Mouse (Mus musculus) cerebellum, adult 8-10 months (tissue): ENCODE measurements around the gene Gm10273.

Source experiments
- DNase-seq: peaks from one replicate; pipeline ENCODE4 v3.0.0; 2022

Gene Gm10273

DNA sequence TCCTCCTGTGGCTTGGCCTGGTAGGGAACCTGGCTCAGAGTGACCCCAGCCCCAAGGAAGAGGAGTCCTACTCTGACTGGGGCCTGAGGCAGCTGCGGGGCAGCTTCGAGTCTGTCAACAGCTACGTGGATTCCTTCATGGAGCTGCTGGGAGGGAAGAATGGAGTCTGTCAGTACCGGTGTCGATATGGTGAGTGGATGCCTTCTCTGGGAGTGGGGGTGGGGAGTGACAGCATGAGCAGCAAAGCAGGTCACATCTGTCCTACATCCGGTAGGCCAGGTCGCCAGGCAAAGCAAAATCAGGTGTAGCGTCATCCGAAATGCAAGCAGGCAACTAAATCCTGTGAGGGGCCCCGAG is 8.3 kb downstream of the Gm10273 start:
- no peak for DNase-seq

GRCm38 (mm10) chr10:59408499-59408898 is 13.1 kb downstream of the Gm10273 start:
- no peak for DNase-seq

DNA sequence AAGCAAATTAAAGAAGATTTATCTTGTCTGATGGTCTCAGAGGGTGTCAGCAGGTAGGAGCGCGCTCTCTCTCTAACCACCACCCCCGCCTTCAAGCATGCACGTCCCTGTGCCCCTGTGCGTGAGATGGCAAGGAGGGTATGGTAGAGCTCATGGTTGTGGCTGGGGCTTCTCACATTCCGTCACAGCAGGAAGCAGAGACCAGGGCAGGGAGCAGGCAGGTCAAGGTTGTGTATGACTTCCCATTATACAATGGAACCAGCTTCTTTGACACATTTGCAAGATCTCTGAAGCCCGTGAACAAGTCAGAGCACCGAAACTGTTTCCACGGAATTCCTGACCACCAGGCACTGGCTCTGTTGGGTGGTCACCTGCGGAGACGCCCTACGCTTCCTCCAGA is 14.8 kb downstream of the Gm10273 start:
- no peak for DNase-seq

DNA sequence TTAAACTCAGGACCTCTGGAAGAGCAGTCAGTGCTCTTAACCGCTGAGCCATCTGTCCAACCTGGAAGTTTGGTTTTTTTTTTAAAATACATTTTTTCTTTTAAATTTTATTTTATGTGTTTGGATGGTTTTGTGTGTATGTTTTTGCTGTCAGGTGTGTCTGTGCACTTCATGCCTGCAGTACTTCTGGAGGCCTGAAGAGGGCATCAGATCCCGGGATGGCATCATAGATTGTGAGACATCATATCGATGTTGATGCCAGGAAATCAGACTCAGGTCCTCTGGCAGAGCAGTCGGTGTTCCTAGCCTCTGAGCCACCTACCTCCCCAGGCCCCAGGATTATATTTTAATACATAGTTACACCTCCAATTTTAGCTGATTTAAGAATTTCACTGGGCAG is 18.3 kb downstream of the Gm10273 start:
- no peak for DNase-seq

DNA sequence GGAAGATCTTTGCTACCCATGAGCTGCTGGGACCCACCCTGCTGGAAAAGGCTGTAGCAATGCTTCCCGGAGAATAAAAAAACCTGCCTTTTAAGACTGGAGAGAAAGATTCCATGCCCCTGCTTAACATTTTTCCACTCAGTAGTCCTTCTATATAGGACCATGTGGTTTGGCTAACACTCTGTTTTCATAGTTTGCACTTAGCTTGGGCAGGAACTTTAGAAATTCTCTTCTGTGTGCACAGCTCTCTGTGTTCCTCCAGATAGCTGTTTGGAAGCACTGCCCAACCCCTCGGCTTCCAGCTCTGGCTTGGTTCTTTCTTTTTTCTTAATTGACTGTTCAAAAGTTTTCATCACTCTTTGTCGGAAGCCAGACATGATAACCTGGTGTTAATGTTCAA is 21.2 kb downstream of the Gm10273 start:
- no peak for DNase-seq

- DNase-seq = no peak
Observed at GRCm38 (mm10) chr10:59419516-59419915, 24.1 kb downstream of the Gm10273 start.

DNA sequence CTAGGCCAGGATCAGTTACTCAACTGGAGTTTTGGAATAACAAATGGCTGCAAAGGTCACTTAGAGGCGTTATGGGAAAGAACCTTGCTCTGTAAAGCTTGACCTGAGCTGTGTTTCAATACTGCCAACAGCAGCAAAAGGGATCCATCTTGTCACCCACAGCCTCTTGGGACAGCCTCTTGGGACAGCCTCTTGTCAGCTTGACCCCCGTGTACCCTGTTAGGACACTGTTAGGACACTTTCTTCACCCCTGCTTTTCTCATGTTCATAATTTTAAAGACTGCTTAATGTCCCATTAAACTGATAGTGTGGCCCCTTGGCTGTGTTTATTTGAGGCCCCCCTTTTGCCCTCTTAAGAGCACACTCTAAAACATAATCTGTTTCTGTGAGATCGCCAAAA is 29.0 kb downstream of the Gm10273 start:
- DNase-seq = no peak

- peak; percentile 21 for DNase-seq
Observed at GRCm38 (mm10) chr10:59425369-59425768, 29.9 kb downstream of the Gm10273 start.

DNA sequence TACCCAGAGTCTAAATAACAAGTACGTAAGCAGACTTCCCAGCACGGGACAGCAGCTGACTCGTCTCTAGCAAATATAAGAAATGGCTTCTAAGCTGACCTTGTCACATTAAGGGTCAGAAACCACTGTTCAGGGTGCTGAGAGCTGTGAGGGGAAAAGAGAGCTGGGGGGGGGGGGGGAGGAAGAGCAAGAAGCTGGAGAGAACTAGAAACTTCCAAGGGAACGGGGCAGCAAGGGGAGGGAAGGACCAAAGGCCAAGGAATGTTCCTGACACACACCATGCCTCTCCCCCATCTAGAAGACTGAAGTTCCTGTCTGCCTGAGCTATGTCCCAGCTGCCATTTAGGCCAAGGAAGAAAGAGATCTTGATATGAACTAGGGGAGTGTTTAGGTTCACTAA is 30.9 kb downstream of the Gm10273 start:
- no peak for DNase-seq

DNA sequence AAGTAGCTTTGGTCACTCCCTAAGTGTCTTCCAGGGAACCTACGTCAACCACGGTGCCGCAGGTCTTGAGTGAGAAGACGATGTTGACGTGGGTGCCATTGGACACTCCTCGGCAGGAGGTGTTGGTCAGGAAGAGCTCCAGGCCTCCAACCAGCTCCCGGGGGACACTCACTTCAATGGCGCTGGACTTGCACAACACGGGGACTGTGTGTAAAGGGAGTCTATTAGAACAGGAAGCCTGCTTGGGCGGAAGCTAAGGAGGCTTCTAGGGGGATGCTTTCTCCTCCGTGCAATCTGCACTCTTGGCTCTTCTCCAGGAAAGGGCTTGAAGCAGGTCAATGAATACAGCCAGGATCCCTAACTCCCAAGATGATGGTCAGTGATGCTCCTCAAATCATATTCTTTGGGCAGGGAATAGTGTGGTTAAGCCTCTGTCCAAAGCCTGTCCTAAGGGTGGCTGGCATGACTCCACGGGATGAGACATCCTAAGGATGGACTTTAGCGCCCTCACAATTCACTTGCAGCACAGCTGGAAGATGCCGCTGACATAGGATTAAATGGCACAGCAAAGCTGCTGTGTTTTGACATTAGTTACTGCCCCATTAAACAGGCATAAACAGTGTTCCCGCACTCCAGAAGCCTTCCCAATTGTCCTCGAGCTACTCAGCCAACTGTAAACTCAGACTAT is 34.2 kb downstream of the Gm10273 start:
- no peak for DNase-seq

DNA sequence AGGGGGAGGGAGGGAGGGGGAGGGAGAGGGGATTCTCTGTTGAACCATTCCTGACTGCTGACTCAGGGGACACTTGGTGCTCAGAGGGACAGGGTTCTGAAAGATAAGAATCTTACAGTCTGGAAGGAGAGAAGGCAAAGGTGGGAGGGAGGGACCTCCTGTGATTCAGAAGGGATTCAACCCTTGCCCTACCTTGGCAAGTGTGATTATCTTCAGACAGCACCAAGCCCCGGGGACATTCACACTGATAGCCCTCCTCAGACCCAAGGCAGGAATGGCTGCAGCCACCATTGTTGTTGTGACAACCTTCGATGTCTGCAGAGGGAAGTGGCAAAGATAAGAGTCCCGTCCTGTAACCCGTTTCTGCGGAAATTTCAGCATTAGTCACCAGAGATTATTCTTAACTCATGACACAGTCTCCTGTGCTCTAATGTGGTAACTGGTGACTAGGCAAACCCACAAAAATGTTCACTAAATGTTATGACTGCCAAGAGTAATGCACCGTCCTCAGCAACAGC is 35.3 kb downstream of the Gm10273 start:
- no peak for DNase-seq

DNA sequence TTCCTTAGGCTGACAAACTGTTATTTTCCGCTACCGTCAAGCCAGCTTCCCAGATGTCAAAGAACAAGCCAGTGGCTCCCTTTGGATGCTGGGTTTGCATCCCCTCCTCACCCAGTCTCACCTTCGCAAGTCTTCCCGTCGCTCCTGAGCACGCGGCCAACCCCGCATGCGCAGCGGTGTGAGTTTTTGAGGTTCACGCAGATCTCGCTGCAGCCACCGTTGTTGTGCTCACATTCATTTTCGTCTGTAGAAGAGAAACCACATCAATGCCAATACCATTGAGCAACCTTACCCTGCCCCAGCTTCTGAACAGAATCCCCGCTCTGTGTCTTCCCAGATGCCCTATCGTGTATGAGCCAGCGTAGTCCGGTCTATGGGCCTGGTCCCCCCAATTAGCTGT is 40.3 kb downstream of the Gm10273 start:
- no peak for DNase-seq

- no peak for DNase-seq
Observed at GRCm38 (mm10) chr10:59438651-59439050, 43.2 kb downstream of the Gm10273 start.

- DNase-seq = no peak
Observed at GRCm38 (mm10) chr10:59439508-59439931, 44.1 kb downstream of the Gm10273 start.

DNA sequence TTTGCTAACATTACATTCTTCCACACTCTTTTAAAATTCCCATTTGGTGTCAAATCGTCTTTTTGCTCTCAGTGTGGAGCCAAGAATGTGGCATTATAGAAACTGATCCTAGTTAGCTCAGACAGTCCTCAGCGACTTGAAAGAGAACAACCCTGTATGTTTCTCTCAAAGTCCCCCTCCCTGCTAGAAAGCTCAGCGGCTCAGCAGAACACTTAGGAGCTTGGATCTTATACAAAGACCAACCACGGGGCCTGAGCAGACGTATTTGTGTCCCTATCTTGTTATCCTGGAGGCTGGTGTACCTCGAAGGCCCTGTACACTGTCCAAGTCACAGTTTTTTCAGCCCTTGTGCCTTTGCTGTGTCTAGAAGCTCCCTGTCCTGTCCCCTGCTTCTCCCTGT is 44.7 kb downstream of the Gm10273 start:
- no peak for DNase-seq

DNA sequence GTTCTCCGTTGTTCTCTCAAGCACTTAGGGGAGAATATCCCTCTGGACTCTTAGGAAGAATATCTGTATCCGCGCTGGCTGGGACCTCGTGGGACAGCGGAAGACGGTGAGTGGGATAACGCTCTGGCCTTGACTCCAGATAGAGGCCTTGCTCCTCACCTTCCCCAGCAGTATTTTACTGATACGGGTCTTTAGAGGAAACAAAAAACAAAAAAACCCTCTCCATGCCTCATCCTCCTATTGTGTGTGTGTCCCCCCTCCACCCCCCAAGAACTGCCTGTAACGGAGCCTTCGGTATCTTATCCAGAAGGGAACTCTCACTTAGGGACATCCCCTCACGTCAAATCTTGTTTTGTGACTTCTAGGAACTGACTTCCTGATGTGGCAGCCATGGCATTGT is 46.3 kb downstream of the Gm10273 start, which contains the start of gene Oit3:
Oit3 (minus strand) TSS at position 44 of the 400 bp plus-strand sequence.
- DNase-seq = no peak

DNA sequence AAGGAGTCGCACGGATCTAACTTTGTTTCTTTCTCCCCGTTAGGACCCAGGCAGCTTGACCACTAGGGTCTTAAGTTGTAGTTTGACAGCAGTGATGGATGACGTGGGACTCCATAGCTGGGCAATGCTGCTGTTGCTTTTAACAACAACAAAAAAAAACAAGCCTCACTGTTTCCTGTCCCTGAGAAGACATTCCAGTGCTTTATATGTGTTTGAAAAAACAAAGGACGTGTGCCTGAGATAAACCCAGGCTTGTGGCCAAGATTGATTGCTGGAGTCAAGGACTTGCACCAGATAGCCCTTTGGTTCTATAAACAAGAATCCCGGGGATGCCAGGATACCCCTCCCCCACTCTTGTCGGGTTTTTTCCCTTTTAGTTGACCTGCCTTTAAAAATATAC is 47.8 kb downstream of the Gm10273 start:
- DNase-seq = no peak

DNA sequence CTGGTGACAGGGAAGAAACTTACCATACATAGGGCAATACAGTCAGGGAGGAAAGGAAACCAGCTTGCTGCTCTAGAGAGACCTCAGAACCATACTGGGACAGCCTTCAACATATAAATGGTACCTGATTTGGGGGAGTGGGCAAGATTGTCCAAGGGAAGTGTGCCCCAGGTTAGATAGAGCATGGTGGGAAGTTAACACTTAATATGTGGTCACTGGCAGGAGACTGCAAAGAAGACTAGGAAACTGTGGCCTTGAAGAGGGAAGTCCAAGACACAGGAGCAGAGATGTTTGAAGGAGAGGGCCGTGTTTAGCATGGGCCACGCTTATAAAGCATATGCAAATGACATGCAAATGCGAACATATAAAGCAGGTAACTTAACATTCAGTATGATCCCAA is 48.7 kb downstream of the Gm10273 start:
- DNase-seq = no peak

DNA sequence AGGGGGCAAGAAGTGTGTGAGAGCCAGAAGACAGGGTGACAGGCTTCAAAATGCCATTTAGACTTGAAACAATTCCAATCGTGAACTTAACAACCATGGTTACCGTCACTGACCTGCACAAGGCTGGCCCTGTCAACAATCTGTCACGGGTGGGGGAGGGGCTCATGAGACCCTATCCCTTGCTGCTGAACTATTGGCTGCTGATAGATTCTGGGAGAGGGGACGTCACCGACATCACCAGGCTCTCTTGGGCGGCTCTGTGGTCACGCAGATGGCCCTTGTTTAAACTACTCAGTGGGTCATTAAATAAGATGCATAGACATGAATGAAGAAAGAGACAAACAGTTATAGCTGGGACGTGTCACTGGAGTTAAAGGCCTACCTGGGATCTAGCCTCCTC is 49.2 kb downstream of the Gm10273 start:
- no peak for DNase-seq
